Mouse (Mus musculus) forebrain, postnatal 0 days (tissue): ENCODE data around the gene Mrgpre. TPM values are rescaled to one million over a fixed set of nuclear protein-coding genes. Genes with fewer than 3 reads are reported as not detected.
A peak's percentile ranks its signal among the peaks of the same experiment; 100 is the strongest.

Source experiments
- ATAC-seq: fragments of 200-750 bp; cut with Nextera tagmentation; 2 replicates; pipeline ENCODE4 v1.8.0; 2017; ENCODE audit warnings: mild to moderate bottlenecking, moderate library complexity
- DNase-seq: peaks from one replicate; pipeline ENCODE4 v3.0.0-alpha.2; 2015
- H3K27ac ChIP-seq: fragments of 300-500 bp; sonication (generic); 2 replicates; pipeline ENCODE4 v1.5.1; 2014; ENCODE audit warnings: low read depth, mild to moderate bottlenecking, antibody characterized with exemption, low read length, moderate library complexity, mixed read lengths
- H3K27me3 ChIP-seq: fragments of 300-500 bp; sonication (generic); 2 replicates; pipeline ENCODE4 v1.6.1; 2014; ENCODE audit warnings: mild to moderate bottlenecking, low read length, mixed read lengths; ENCODE audit not compliant: insufficient read depth
- H3K36me3 ChIP-seq: fragments of 300-500 bp; sonication (generic); 2 replicates; pipeline ENCODE4 v1.6.1; 2014; ENCODE audit warnings: mild to moderate bottlenecking, moderate library complexity; ENCODE audit not compliant: insufficient read depth
- H3K4me1 ChIP-seq: fragments of 300-500 bp; sonication (generic); 2 replicates; pipeline ENCODE4 v1.6.1; 2014; ENCODE audit warnings: antibody characterized with exemption; ENCODE audit not compliant: insufficient read depth
- H3K4me2 ChIP-seq: fragments of 300-500 bp; sonication (generic); 2 replicates; pipeline ENCODE4 v1.6.1; 2014; ENCODE audit warnings: low read depth, mild to moderate bottlenecking, moderate library complexity
- H3K4me3 ChIP-seq: fragments of 300-500 bp; sonication (generic); 2 replicates; pipeline ENCODE4 v1.5.1; 2014; ENCODE audit warnings: low read depth, low read length, mixed read lengths
- H3K9ac ChIP-seq: fragments of 300-500 bp; sonication (generic); 2 replicates; pipeline ENCODE4 v1.6.1; 2014; ENCODE audit warnings: mild to moderate bottlenecking
- H3K9me3 ChIP-seq: fragments of 300-500 bp; sonication (generic); 2 replicates; pipeline ENCODE4 v1.6.1; 2016; ENCODE audit warnings: low read length
- CTCF ChIP-seq: sonication (generic); IDR thresholded peaks from 2 replicates; pipeline ENCODE4 v1.5.1; 2016; ENCODE audit warnings: antibody characterized with exemption, control low read depth, low read depth
- WGBS: fragments of 180-500 bp; shearing (Covaris S2); extraction: QIAGEN DNeasy Blood & Tissue Kit; methylation state at CpG from one replicate; pipeline ENCODE4 v1.1.7; 2014; 5-methylcytosine and 5-hydroxymethylcytosine counted together
- polyA plus RNA-seq: library from polyadenylated mRNA; unstranded; fragments of >200 nt; fragmentation: Nextera tagmentation; extraction: Ambion mirVana; gene quantifications from 2 replicates; pipeline ENCODE4 v1.2.1, GENCODE M21; 2015
- total RNA-seq: library from RNA; depleted of rRNA; stranded (reverse); fragments of >200 nt; gene quantifications from 2 replicates; pipeline ENCODE4 v1.2.3, GENCODE M21; 2014

The Mrgpre gene
- total and polyA plus RNA-seq, 2 experiments from 2014 or later: 5.9 to 8.3 TPM

GRCm38 (mm10) chr7:143757696-143758095 lies 26.6 kb downstream of the Mrgpre start:
- H3K4me2 ChIP-seq: peak overlapping the region; percentile 68; the same call in 1 of the 2 replicates
- no peaks in the 10 kb centered on the region; the same call in 1 of the 2 replicates for H3K27me3 ChIP-seq

GRCm38 (mm10) chr7:143757027-143757390 lies 27.3 kb downstream of the Mrgpre start:
- H3K9me3 ChIP-seq: no peaks in the 10 kb centered on the region
- peaks cover 4% of the 10 kb centered on the region; the same call in 1 of the 2 replicates for H3K4me1 ChIP-seq
- peak; percentile 36 for TF ChIP-seq CTCF
- no peak overlapping the region for H3K27ac ChIP-seq
- no peaks in the 10 kb centered on the region; the same call in 1 of the 2 replicates for H3K27me3 ChIP-seq
- no peaks in the 10 kb centered on the region for H3K36me3 ChIP-seq
- H3K4me2 ChIP-seq: peak overlapping the region; percentile 68
- DNase-seq: peak; percentile 80
- 4% methylated on average over 15 of the region's 15 CpGs for WGBS
- H3K4me3 ChIP-seq: peak overlapping the region; percentile 33
- ATAC-seq: peak; percentile 98
- H3K9ac ChIP-seq: peak overlapping the region; percentile 37; the same call in 1 of the 2 replicates

More at GRCm38 (mm10) chr7:143757696-143758095, 26.6 kb downstream of the Mrgpre start:
- Histone ChIP-seq H3K9ac (no peak overlapping the region), H3K9me3 (no peaks in the 10 kb centered on the region), H3K4me3 (no peak overlapping the region), H3K27ac (no peak overlapping the region), H3K4me1 (peaks cover 4% of the 10 kb centered on the region; the same call in 1 of the 2 replicates), H3K36me3 (no peaks in the 10 kb centered on the region)
- 67% methylated on average over 3 of the region's 3 CpGs for WGBS
- no peak for TF ChIP-seq CTCF
- no peak for DNase-seq
- no peak for ATAC-seq

GRCm38 (mm10) chr7:143756125-143757026 lies 27.9 kb downstream of the Mrgpre start, which contains the start of gene Osbpl5:
Osbpl5 (minus strand) TSS chr7:143756985.
- H3K4me1 ChIP-seq: peaks cover 4% of the 10 kb centered on the region; the same call in 1 of the 2 replicates
- H3K4me2 ChIP-seq: peak within 1 kb of the TSS; percentile 68
- 31% methylated on average over 22 of the region's 22 CpGs for WGBS
- no peaks in the 10 kb centered on the region; the same call in 1 of the 2 replicates for H3K27me3 ChIP-seq
- no peak for ATAC-seq
- no peaks in the 10 kb centered on the region for H3K36me3 ChIP-seq
- TF ChIP-seq CTCF: no peak
- peak within 1 kb of the TSS; percentile 33 for H3K4me3 ChIP-seq
- DNase-seq: no peak
- no peak within 1 kb of the TSS for H3K27ac ChIP-seq
- no peaks in the 10 kb centered on the region for H3K9me3 ChIP-seq
- H3K9ac ChIP-seq: peak within 1 kb of the TSS; percentile 37; the same call in 1 of the 2 replicates

GRCm38 (mm10) chr7:143755357-143756124 lies 28.8 kb downstream of the Mrgpre start:
- DNase-seq (no peak), ATAC-seq (no peak)
- Histone ChIP-seq H3K4me1 (peaks cover 4% of the 10 kb centered on the region; the same call in 1 of the 2 replicates), H3K36me3 (no peaks in the 10 kb centered on the region), H3K9ac (no peak overlapping the region), H3K9me3 (no peaks in the 10 kb centered on the region), H3K4me3 (no peak overlapping the region), H3K4me2 (no peak overlapping the region), H3K27me3 (no peaks in the 10 kb centered on the region; the same call in 1 of the 2 replicates), H3K27ac (no peak overlapping the region)
- WGBS: 78% methylated on average over 9 of the region's 9 CpGs
- no peak for TF ChIP-seq CTCF

- no peaks in the 10 kb centered on the region; the same call in 1 of the 2 replicates for H3K27me3 ChIP-seq
- H3K4me1 ChIP-seq: peaks cover 4% of the 10 kb centered on the region; the same call in 1 of the 2 replicates
- peak; percentile 64 for DNase-seq
- H3K4me3 ChIP-seq: no peak overlapping the region
- no peak overlapping the region for H3K9ac ChIP-seq
- TF ChIP-seq CTCF: peak; percentile 76
- H3K4me2 ChIP-seq: no peak overlapping the region
- WGBS: 41% methylated on average over 5 of the region's 5 CpGs
- H3K9me3 ChIP-seq: no peaks in the 10 kb centered on the region
- no peaks in the 10 kb centered on the region for H3K36me3 ChIP-seq
- no peak for ATAC-seq
- H3K27ac ChIP-seq: no peak overlapping the region
Measured at GRCm38 (mm10) chr7:143753990-143754715, 30.1 kb downstream of the Mrgpre start.

GRCm38 (mm10) chr7:143752606-143753005 lies 31.7 kb downstream of the Mrgpre start:
- Histone ChIP-seq H3K9me3 (no peaks in the 10 kb centered on the region), H3K27ac (no peak overlapping the region), H3K9ac (no peak overlapping the region), H3K27me3 (no peaks in the 10 kb centered on the region; the same call in 1 of the 2 replicates), H3K36me3 (no peaks in the 10 kb centered on the region), H3K4me2 (no peak overlapping the region), H3K4me1 (peaks cover 4% of the 10 kb centered on the region; the same call in 1 of the 2 replicates), H3K4me3 (no peak overlapping the region)
- ATAC-seq (no peak), DNase-seq (no peak)
- 88% methylated on average over 3 of the region's 3 CpGs for WGBS
- no peak for TF ChIP-seq CTCF
